7 mouse cellular contexts compared by ENCODE assay signal in genomic region chr10:69570466-69571288, GRCm38 (mm10).
DNase-seq lines count a peak whose midpoint lies in the region; ATAC-seq and TF ChIP-seq lines count a peak whose summit lies in the region.

No protein-coding gene starts in this region.

- H3K27me3 ChIP-seq in ES-Bruce4 (ENCODE audit: control insufficient read depth, insufficient read depth, low read length, poor library complexity, severe bottlenecking), result no peaks in the 10 kb centered on the region
- no peaks in the 10 kb centered on the region for H3K27me3 ChIP-seq in hindbrain, embryonic 15.5 days
- peaks cover 52% of the 10 kb centered on the region for H3K27me3 ChIP-seq in liver, embryonic 12.5 days (replicated peaks)
- H3K27me3 ChIP-seq in stomach, embryonic 14.5 days (ENCODE audit: control insufficient read depth, insufficient read depth, low read length), result no peaks in the 10 kb centered on the region

- H3K9me3 ChIP-seq in ES-Bruce4 (replicated peaks; ENCODE audit: control insufficient read depth, insufficient read depth, low read length, poor library complexity, severe bottlenecking), result no peaks in the 10 kb centered on the region
- H3K9me3 ChIP-seq in hindbrain, embryonic 15.5 days, result no peaks in the 10 kb centered on the region
- H3K9me3 ChIP-seq in liver, embryonic 12.5 days (replicated peaks), result no peaks in the 10 kb centered on the region
- no peaks in the 10 kb centered on the region for H3K9me3 ChIP-seq in stomach, embryonic 14.5 days (ENCODE audit: control insufficient read depth, low read depth, low read length)

- peak; percentile 40 for DNase-seq in T-cell, adult 2 months (ENCODE audit: low spot score)
- no peak for DNase-seq in frontal cortex, adult 2 months (ENCODE audit: extremely low spot score in 1 of 2, low spot score in 1 of 2)
- DNase-seq in layer of hippocampus, postnatal 14 days (ENCODE audit: low spot score in 2 of 2), result no peak

- TF ChIP-seq EP300 in ES-Bruce4 (IDR thresholded peaks at IDR 0.05; ENCODE audit: insufficient read depth, low read depth, low read length), result no peak

- peaks cover 5% of the 10 kb centered on the region for H3K4me1 ChIP-seq in ES-Bruce4 (ENCODE audit: control insufficient read depth, insufficient read depth, low read length)
- H3K4me1 ChIP-seq in hindbrain, embryonic 15.5 days (replicated peaks), result peaks cover 58% of the 10 kb centered on the region
- peaks cover 3% of the 10 kb centered on the region; the same call in 1 of the 2 replicates for H3K4me1 ChIP-seq in liver, embryonic 12.5 days
- peaks cover 13% of the 10 kb centered on the region; the same call in 1 of the 2 replicates for H3K4me1 ChIP-seq in stomach, embryonic 14.5 days (ENCODE audit: control insufficient read depth, insufficient read depth, low read length)

- peak overlapping the region; percentile 52 for H3K4me2 ChIP-seq in hindbrain, embryonic 15.5 days
- H3K4me2 ChIP-seq in liver, embryonic 12.5 days, result peak overlapping the region; percentile 48
- H3K4me2 ChIP-seq in stomach, embryonic 14.5 days (replicated peaks; ENCODE audit: low read depth, low read length), result peak overlapping the region; percentile 59

- no peaks in the 10 kb centered on the region for H3K36me3 ChIP-seq in ES-Bruce4 (ENCODE audit: control insufficient read depth, insufficient read depth, low read length, poor library complexity, severe bottlenecking)
- no peaks in the 10 kb centered on the region for H3K36me3 ChIP-seq in hindbrain, embryonic 15.5 days
- H3K36me3 ChIP-seq in liver, embryonic 12.5 days, result no peaks in the 10 kb centered on the region
- no peaks in the 10 kb centered on the region for H3K36me3 ChIP-seq in stomach, embryonic 14.5 days (ENCODE audit: control insufficient read depth, insufficient read depth, low read length)

- 38% methylated on average over 18 of the region's 18 CpGs for WGBS in hindbrain, embryonic 15.5 days
- WGBS in liver, embryonic 12.5 days (ENCODE audit: insufficient replicate concordance), result 34% methylated on average over 18 of the region's 18 CpGs
- whole genome bisulfite sequencing in stomach, embryonic 14.5 days, result 30% methylated on average over 18 of the region's 18 CpGs

- peak overlapping the region; percentile 18; the same call in 1 of the 2 replicates for H3K4me3 ChIP-seq in ES-Bruce4 (ENCODE audit: low read depth, low read length)
- peak overlapping the region; percentile 15; the same call in 1 of the 2 replicates for H3K4me3 ChIP-seq in hindbrain, embryonic 15.5 days
- H3K4me3 ChIP-seq in liver, embryonic 12.5 days, result peak overlapping the region; percentile 33
- peak overlapping the region; percentile 29 for H3K4me3 ChIP-seq in stomach, embryonic 14.5 days (ENCODE audit: low read depth, low read length)

- ATAC-seq in hindbrain, embryonic 15.5 days (ENCODE audit: low FRiP score, low read depth), result no peak
- ATAC-seq in liver, embryonic 12.5 days, result no peak
- peak; percentile 34; the same call in 1 of the 2 replicates for ATAC-seq in stomach, embryonic 14.5 days (ENCODE audit: insufficient number of reproducible peaks, insufficient read depth, low FRiP score, low read depth)

- no peak for TF ChIP-seq POLR2A in ES-Bruce4 (IDR thresholded peaks at IDR 0.05; ENCODE audit: insufficient read depth, low read length)

- TF ChIP-seq CTCF in ES-Bruce4 (IDR thresholded peaks at IDR 0.05; ENCODE audit: low read depth, low read length), result no peak

- H3K9ac ChIP-seq in ES-Bruce4 (ENCODE audit: low read depth, poor library complexity, severe bottlenecking), result no peak overlapping the region
- no peak overlapping the region for H3K9ac ChIP-seq in hindbrain, embryonic 15.5 days
- no peak overlapping the region for H3K9ac ChIP-seq in liver, embryonic 12.5 days
- no peak overlapping the region; the same call in 1 of the 2 replicates for H3K9ac ChIP-seq in stomach, embryonic 14.5 days (replicated peaks; ENCODE audit: low read depth, low read length)

- H3K27ac ChIP-seq in ES-Bruce4 (ENCODE audit: insufficient read depth, low read length), result no peak overlapping the region
- no peak overlapping the region for H3K27ac ChIP-seq in hindbrain, embryonic 15.5 days (replicated peaks)
- no peak overlapping the region for H3K27ac ChIP-seq in liver, embryonic 12.5 days
- H3K27ac ChIP-seq in stomach, embryonic 14.5 days (ENCODE audit: low read length), result peak overlapping the region; percentile 67
